Mouse (Mus musculus): ENCODE measurements around the gene Bora.

The Bora gene

GRCm38 (mm10) chr14:99071146-99071545 is 25.1 kb downstream of the Bora start:
- no peak for DNase-seq

- no peak for DNase-seq
These were observed 42.9 kb downstream of the Bora start for GRCm38 (mm10) chr14:99088947-99089346.

GRCm38 (mm10) chr14:99099267-99099966 is 53.4 kb downstream of the Bora start, which contains the start of the genes Pibf1 and Dis3:
Gene Pibf1 (plus strand): TSS chr14:99099424.
Gene Dis3 (minus strand): TSS chr14:99099770.
- DNase-seq, result peak; percentile 99

GRCm38 (mm10) chr14:99099967-99100587 is 54.1 kb downstream of the Bora start:
- no peak for DNase-seq

- no peak for DNase-seq
These were observed 57.0 kb downstream of the Bora start for GRCm38 (mm10) chr14:99103050-99103449.

GRCm38 (mm10) chr14:99104542-99105123 is 58.6 kb downstream of the Bora start:
- DNase-seq, result no peak

- DNase-seq, result no peak
These were observed 60.6 kb downstream of the Bora start for GRCm38 (mm10) chr14:99106671-99107070.

GRCm38 (mm10) chr14:99107631-99108187 is 61.7 kb downstream of the Bora start:
- DNase-seq, result no peak

GRCm38 (mm10) chr14:99108762-99109161 is 62.7 kb downstream of the Bora start:
- DNase-seq, result no peak

- DNase-seq, result no peak
These were observed 71.6 kb downstream of the Bora start for GRCm38 (mm10) chr14:99117576-99117975.

GRCm38 (mm10) chr14:99121584-99122339 is 75.7 kb downstream of the Bora start:
- DNase-seq, result no peak

- DNase-seq, result no peak
These were observed 78.1 kb downstream of the Bora start for GRCm38 (mm10) chr14:99124076-99124475.
